Mouse (Mus musculus) adrenal gland, adult 2 months (tissue): ENCODE measurements around the gene Arhgef33. TPM values are rescaled to one million over a fixed set of nuclear protein-coding genes. Genes with fewer than 3 reads are reported as not detected.

Experiments used
- DNase-seq: peaks from one replicate; pipeline ENCODE4 v3.0.0; 2021
- polyA plus RNA-seq: library from polyadenylated mRNA; depleted of rRNA; stranded (reverse); fragments of >200 nt; gene quantifications from 2 replicates; pipeline ENCODE4 v1.2.3, GENCODE M21; 2012; rRNA removed
- total RNA-seq, 2 experiments: library from RNA; stranded (reverse); gene quantifications; 2 replicates each; pipeline ENCODE4 v1.2.3; 2021

The Arhgef33 gene
- total and polyA plus RNA-seq, 3 experiments: 0.42 to 1.2 (median 0.72) TPM

DNA sequence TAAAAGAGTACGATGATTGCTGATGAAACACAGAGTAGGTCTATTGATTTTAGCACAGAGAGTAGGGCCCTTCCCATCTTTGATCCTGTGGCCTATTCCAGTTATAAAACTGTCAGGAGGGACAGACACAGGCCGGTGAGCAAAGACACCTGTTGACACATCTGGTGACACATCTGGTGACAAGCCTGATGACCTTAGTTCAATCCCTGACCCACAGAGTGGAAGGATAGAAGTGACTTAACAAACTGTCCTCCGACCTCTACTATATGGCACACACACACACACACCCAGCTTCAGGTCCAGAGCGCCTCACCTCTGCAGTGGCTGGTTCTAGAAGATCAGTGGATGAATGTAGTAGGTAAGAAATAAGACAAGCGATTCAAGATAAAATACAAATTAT, 139.3 kb downstream of the Arhgef33 start:
- no peak for DNase-seq

Other genes starting within 250 kb of the Arhgef33 start
- gene Hnrnpll, start 245.1 kb upstream of the Arhgef33 start, total RNA-seq: 10 to 100 TPM; 43.5 to 44.5 TPM
- 14.8 and 15.2 TPM in 2 replicates for gene Hnrnpll, start 245.1 kb upstream of the Arhgef33 start, polyA plus RNA-seq
- 10 to 100 TPM; 16.7 to 21.2 TPM for gene Galm, start 179.9 kb upstream of the Arhgef33 start, total RNA-seq
- gene Galm, start 179.9 kb upstream of the Arhgef33 start, polyA plus RNA-seq: 5.4 and 5.5 TPM in 2 replicates
- 100 to 1,000 TPM in 1 of 2 experiments, 10 to 100 TPM in 1; 87.8 to 101 TPM for gene Srsf7, start 100.1 kb upstream of the Arhgef33 start, total RNA-seq
- gene Srsf7, start 100.1 kb upstream of the Arhgef33 start, polyA plus RNA-seq: 9.7 and 9.8 TPM in 2 replicates
- gene Ttc39d, start 99.9 kb upstream of the Arhgef33 start, total RNA-seq: under 1 TPM in 1 of 2 experiments, not detected in 1; 0.14 TPM
- gene Ttc39d, start 99.9 kb upstream of the Arhgef33 start, polyA plus RNA-seq: not detected in 2 replicates
- 1 to 10 TPM; 4.3 to 8.5 TPM for gene Gemin6, start 83.0 kb upstream of the Arhgef33 start, total RNA-seq
- 0.91 and 1.1 TPM in 2 replicates for gene Gemin6, start 83.0 kb upstream of the Arhgef33 start, polyA plus RNA-seq
- 10 to 100 TPM; 18.6 to 19.8 TPM for gene Morn2, start 17.2 kb upstream of the Arhgef33 start, total RNA-seq
- gene Morn2, start 17.2 kb upstream of the Arhgef33 start, polyA plus RNA-seq: 2.4 and 3.7 TPM in 2 replicates
- 10 to 100 TPM in 1 of 2 experiments, 1 to 10 TPM in 1; 9.4 to 10.9 TPM for gene Dhx57, start 16.9 kb upstream of the Arhgef33 start, total RNA-seq
- gene Dhx57, start 16.9 kb upstream of the Arhgef33 start, polyA plus RNA-seq: 4.2 and 4.5 TPM in 2 replicates
- gene Gm10190, start 66.1 kb downstream of the Arhgef33 start, total RNA-seq: not detected
- gene Gm10190, start 66.1 kb downstream of the Arhgef33 start, polyA plus RNA-seq: not detected in 2 replicates
- gene Sos1, start 173.0 kb downstream of the Arhgef33 start, total RNA-seq: 10 to 100 TPM; 23.7 to 29.0 TPM
- 2.0 and 2.8 TPM in 2 replicates for gene Sos1, start 173.0 kb downstream of the Arhgef33 start, polyA plus RNA-seq